Mouse (Mus musculus) Patski (cell line): ENCODE data around the gene 1700030J22Rik. TPM values are rescaled to one million over a fixed set of nuclear protein-coding genes. Genes with fewer than 3 reads are reported as not detected.
A peak's percentile ranks its signal among the peaks of the same experiment; 100 is the strongest.

Experiments
- ATAC-seq: fragments of 100-300 bp; one replicate; pipeline ENCODE4 v1.8.0; 2021
- CTCF ChIA-PET: fragments of 350-600 bp; sonication (Branson Sonifier 250); formaldehyde crosslinking; loops from one replicate; lab custom pipeline; 2022; ENCODE audit warnings: inconsistent platforms; lab: Charles Lee
- POLR2A ChIA-PET: fragments of 350-600 bp; sonication (Branson Sonifier 250); formaldehyde crosslinking; loops from one replicate; lab custom pipeline; 2022; ENCODE audit warnings: antibody characterized with exemption, inconsistent platforms; lab: Charles Lee
- DNase-seq: peaks from one replicate; pipeline ENCODE4 v3.0.0-alpha.2; 2011; ENCODE audit warnings: low read depth, low spot score
- H3K27me3 ChIP-seq: fragments of 371-371 bp; one replicate; pipeline ENCODE4 v1.5.1; 2021
- CTCF ChIP-seq: fragments of 100-300 bp; IDR thresholded peaks from one replicate; pipeline ENCODE4 v1.5.1; 2021
- in situ Hi-C: fragments of 300-500 bp; cut with MboI; formaldehyde crosslinking; loops from 3 replicates; pipeline ENCODE4 v1.11.1; 2018; ENCODE audit warnings: low pct_unique_long_range_greater_than_20kb, mixed read lengths
- polyA plus RNA-seq: library from polyadenylated mRNA; unstranded; gene quantifications from one replicate; pipeline ENCODE4 v1.2.3, GENCODE M21; 2021

The 1700030J22Rik gene
- polyA plus RNA-seq, result 4.6 TPM

DNA sequence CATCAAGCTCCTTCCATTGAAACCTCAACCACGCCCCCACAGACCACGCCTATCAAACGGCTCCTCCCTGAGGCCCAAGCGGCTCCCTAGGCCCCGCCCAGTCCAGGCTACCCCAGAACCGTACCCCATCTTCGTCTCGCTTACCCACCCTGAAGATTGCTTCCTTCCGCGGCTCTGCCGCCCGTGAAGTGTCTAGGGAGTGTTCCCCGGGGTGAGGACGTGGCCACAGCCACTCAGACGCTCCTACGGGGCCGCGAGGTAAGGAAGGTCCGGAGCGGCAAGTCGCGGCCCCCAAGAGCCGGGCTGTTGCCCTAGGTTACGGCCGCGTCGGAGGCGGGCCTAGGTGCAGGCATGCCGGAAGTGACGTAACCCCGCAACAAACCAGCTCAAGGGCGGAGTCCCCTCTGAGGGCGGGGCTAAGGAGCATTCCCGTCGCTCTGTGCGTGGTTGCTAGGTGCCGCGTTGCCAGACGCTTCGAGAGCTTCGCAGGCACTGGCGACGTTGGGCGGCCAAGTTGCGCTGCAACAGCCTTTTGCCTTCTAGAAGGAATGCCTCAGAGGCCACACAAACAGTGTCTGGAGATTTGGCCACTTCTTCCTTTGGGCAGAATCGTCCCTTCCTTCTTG is at the start of gene 1700030J22Rik:
Gene 1700030J22Rik (minus strand): TSS at position 329 of the 626 bp plus-strand sequence.
- POLR2A ChIA-PET, result no interaction called here
- no peak for TF ChIP-seq CTCF
- CTCF ChIA-PET, result interaction anchor here (0.7 to 1.4 kb wide), 5 partner anchors 21 to 88 kb away, joined by 3 to 5 read pairs (median 3); partner anchors contain the start of gene Atmin
- peak; percentile 91 for ATAC-seq
- in situ Hi-C loops, result loop anchor here (5.0 kb wide), 1 partner anchor 36 kb away; the partner anchor contains the start of gene Atmin
- H3K27me3 ChIP-seq, result no peaks in the 10 kb centered on the region
- DNase-seq, result peak; percentile 90

DNA sequence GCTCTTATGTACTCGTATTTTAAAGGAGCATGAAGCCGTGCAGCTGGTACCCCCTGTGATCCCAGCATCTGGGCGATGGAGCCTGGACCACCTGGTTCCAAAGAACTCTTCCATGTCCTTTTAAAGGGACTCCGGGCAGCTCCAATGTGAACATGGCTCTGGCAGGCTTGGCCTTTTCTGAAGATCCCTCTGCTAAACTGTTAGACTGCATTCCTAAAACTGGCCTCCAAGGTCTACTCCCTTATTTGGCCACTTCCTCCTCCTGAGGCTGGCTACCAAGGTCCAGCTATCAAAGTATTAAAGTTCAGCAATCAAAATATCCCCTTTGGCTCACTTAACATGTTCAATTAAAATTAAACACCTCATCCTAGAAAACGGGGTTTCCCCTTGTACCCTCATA is 48.8 kb upstream of the 1700030J22Rik start:
- ChIA-PET CTCF (no interaction called here), POLR2A (no interaction called here)
- in situ Hi-C loops, result no loop called here
- DNase-seq, result no peak
- TF ChIP-seq CTCF, result no peak
- no peak for ATAC-seq
- peaks cover 6% of the 10 kb centered on the region for H3K27me3 ChIP-seq

DNA sequence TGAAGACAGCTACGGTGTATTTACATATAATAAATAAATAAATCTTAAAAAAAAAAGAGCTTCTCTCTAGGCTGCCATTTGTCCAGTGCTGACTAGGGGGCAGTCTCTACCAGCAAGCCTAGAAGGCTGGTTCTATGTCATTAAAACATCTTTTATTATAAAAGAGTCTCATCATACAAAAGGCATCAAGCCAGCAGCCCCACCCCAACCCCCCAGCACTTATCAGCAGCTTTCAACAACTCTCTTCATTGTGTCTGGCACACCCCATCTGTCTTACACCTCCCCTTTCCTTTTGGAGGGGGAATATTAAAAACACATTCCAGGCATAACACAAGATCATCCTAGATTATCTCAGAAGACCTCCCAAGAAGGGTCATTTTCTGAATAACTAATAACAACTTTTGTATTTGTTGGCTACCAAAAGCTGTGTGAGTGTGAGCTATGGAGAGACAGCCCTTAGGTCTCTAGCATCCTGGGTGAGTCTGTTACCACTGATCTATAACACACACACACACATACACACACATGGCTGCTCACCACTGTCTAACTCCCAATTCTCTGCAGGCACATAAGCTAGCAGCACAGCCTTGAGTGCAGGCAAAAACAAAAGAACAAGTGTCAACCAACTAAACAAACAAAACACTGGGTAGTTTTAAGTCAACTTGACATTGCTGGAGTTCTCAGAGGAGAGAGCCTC is 43.7 kb upstream of the 1700030J22Rik start:
- in situ Hi-C loops, result no loop called here
- CTCF ChIA-PET, result interaction anchor here (1.1 kb wide), 1 partner anchor 31 kb away, joined by 3 read pairs; no protein-coding TSS in a partner anchor
- POLR2A ChIA-PET, result interaction anchor here (0.6 kb wide), 1 partner anchor 191 kb away, joined by 3 read pairs; no protein-coding TSS in a partner anchor
- H3K27me3 ChIP-seq, result peaks cover 6% of the 10 kb centered on the region
- no peak for DNase-seq
- no peak for TF ChIP-seq CTCF
- ATAC-seq, result peak; percentile 17

DNA sequence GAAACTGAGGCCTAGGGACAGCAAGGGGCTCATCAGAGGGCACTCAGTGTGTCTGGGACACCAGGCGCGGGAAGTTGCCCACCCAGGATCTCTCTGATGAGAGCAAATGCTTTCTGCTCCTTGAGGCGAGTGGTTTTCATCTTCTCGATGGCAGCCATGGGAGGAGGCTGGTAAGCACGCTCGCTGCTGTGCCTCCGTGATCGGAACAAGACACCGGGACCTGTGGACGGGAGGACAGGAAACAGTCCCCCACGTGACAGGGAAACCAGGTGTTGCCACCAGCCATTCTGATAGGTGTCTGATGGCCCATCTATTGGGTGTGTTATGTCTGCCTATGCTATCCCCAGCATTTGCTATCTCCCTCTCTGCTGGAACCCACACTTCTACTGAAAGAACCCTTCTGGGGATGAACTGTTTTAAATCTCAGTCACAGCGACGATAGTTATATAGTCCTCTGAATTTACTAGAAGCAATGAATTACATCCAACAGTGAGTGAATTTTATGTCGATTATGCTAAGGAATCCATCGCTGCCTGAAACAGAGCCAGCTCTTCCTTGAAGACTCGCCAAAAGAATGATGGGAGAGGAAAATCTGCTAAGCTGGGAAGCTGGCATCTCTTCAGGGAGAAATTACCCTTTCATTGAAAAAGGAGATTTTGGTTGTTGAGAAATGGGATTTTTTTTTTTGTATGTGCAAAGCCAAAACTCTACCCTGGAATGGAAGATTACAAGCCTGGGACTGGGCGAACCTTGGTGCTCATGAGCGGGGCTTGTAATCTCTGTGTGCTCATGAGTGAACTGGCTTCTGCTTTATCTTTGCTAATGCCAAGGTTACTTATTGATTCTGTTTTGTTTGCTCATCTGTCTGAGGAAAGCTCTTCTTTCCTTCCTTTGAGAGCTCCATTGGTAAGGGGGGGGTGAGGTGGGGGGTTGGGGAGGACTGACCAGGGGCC is 40.8 kb upstream of the 1700030J22Rik start:
- ATAC-seq, result no peak
- CTCF ChIA-PET, result no interaction called here
- DNase-seq, result no peak
- H3K27me3 ChIP-seq, result peaks cover 6% of the 10 kb centered on the region
- POLR2A ChIA-PET, result no interaction called here
- in situ Hi-C loops, result no loop called here
- no peak for TF ChIP-seq CTCF

DNA sequence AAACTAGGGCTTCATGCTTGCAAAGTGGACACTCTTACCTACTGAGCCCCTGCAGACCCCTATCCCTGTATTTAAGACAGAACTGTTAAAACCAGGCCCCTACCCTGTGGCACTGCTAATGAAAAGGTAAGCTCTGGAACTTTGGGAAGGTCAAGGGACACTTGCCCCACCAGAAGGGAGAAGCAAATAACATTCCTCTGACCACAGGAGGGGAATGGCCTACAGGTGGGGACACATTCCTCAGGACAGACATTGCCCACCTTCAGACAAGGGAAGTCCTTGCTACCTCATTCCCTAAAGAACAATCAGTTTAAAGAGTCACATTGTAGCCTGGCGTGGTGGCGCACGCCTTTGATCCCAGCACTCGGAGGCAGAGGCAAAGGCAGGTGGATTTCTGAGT is 39.1 kb upstream of the 1700030J22Rik start:
- no peak for DNase-seq
- in situ Hi-C loops, result no loop called here
- TF ChIP-seq CTCF, result no peak
- ATAC-seq, result no peak
- H3K27me3 ChIP-seq, result peaks cover 7% of the 10 kb centered on the region
- ChIA-PET POLR2A (interaction anchor here (0.9 kb wide), 1 partner anchor 25 kb away, joined by 5 read pairs; the partner anchor contains the start of gene Gcsh), CTCF (no interaction called here)

DNA sequence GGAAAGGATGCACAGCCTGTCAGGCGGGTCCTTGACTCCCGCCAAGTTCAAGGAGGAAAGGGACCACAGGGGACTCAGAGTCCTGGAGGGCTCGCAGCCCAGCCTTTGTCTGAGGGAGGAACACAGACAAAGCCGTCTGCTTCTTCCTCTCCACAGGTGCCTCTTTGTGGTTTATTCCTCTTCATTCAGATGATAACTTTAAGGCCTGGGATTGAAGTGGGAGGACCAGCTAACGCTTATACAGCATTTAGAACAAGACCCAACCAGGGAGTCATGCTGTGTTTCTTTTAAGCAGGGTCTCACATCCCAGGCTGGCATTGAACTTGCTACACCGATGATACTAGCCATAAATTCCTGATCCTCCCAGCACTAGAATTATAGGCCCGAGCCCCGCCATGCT is 38.2 kb upstream of the 1700030J22Rik start:
- ChIA-PET CTCF (no interaction called here), POLR2A (no interaction called here)
- peaks cover 7% of the 10 kb centered on the region for H3K27me3 ChIP-seq
- in situ Hi-C loops, result no loop called here
- TF ChIP-seq CTCF, result no peak
- DNase-seq (no peak), ATAC-seq (no peak)

DNA sequence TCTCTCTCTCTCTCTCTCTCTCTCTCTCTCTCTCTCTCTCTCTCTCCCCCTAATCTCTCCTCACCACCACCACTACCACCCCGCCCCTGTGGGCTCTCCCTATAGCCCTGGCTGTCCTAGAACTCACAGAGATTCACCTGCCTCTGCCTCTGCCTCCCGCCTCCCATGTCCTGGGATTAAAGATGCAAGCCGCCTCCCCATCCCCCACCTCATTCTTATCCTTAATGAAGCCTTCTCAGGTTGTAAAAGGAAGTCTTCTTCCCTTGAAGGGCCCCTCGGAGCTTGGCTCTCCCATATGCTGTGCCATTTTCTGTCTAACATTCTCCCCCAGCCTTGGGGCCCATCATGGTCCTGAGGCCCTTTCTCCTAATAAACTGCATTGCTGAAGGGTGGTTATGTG is 36.9 kb upstream of the 1700030J22Rik start:
- TF ChIP-seq CTCF, result no peak

DNA sequence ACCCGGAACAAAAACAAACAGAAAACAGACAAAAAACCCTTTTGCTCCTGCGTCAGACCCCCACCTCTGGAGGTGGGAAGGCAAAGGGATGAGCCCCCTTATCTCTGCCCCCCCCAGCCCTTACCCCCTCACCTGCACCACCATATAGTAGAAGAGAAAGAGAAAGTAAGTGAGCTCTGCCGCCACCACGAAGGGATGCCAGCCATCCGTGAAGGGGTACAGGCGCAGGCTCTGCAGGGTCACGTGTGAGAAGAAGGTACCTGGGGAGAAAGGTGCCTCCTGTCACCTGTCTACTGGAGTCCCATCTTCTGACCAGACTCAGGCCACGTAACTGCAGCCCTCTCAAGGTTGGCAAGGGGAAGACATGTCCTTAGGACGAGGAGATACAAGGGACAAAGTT is 32.6 kb upstream of the 1700030J22Rik start:
- no peak for ATAC-seq
- DNase-seq, result no peak
- ChIA-PET POLR2A (no interaction called here), CTCF (no interaction called here)
- peaks cover 7% of the 10 kb centered on the region for H3K27me3 ChIP-seq
- in situ Hi-C loops, result no loop called here
- TF ChIP-seq CTCF, result no peak

More for the DNA sequence above, 36.9 kb upstream of the 1700030J22Rik start:
- DNase-seq (no peak), ATAC-seq (no peak)
- peaks cover 7% of the 10 kb centered on the region for H3K27me3 ChIP-seq
- POLR2A ChIA-PET, result no interaction called here
- CTCF ChIA-PET, result no interaction called here
- in situ Hi-C loops, result no loop called here

DNA sequence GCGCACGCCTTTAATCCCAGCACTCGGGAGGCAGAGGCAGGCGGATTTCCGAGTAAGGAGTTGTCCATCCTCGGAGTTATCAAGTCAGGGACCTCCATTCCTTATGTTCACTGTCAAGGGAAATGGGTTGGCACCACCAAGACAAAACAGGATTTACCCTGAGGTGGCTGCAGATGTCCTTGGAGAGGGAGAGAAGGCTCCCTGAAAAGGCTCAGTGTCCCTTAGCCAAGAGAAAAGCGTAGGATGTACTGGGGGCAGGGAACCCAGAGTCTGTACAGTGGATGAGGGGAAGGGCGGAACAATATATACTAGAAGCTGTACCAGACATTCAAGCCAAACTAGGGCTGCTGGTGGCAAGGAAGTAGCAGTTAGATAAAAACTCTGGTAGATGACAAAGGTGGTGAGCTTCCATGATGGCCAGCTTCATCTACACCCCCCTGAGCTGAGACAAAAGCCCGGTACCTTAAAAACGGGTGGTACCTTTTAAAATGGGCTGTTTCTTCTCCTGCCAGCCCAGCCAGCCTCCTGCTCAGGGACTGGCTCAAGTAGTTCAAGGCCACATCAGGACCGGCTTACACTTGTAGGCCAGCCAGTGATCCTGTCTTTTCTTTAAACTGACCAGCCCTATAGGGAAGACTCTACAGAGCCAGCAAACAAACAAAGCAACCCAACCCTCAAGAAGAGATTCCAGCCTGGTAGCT is 15.4 kb upstream of the 1700030J22Rik start:
- CTCF ChIA-PET, result no interaction called here
- DNase-seq (no peak), ATAC-seq (no peak)
- no peaks in the 10 kb centered on the region for H3K27me3 ChIP-seq
- POLR2A ChIA-PET, result interaction anchor here (1.6 kb wide), 1 partner anchor 24 kb away, joined by 5 read pairs; no protein-coding TSS in a partner anchor
- in situ Hi-C loops, result no loop called here
- no peak for TF ChIP-seq CTCF
